Mouse (Mus musculus): ENCODE results near the gene Irx3. TPM values are rescaled to one million over a fixed set of nuclear protein-coding genes. Genes with fewer than 3 reads are reported as not detected.

Irx3 gene
- polyA plus RNA-seq, 1 experiment from 2014 or later: not detected

GRCm38 (mm10) chr8:91799016-91799581, 2.8 kb downstream of the Irx3 start:
- ATAC-seq (no peak), DNase-seq (no peak)
- Histone ChIP-seq H3K9ac (replicated peaks) (no peak overlapping the region), H3K4me3 (ENCODE audit: low read depth, low read length) (no peak overlapping the region), H3K4me2 (ENCODE audit: low read depth, low read length) (no peak overlapping the region), H3K36me3 (replicated peaks; ENCODE audit: insufficient read depth, low read length) (no peaks in the 10 kb centered on the region), H3K9me3 (ENCODE audit: low read length) (no peaks in the 10 kb centered on the region), H3K27me3 (ENCODE audit: insufficient read depth, low read length) (peaks cover 88% of the 10 kb centered on the region), H3K4me1 (ENCODE audit: insufficient read depth) (peaks cover 12% of the 10 kb centered on the region), H3K27ac (ENCODE audit: low read depth) (no peak overlapping the region)
- no peak for TF ChIP-seq CTCF (IDR thresholded peaks at IDR 0.05; ENCODE audit: low read depth)
- TF ChIP-seq EP300 (IDR thresholded peaks at IDR 0.05; ENCODE audit: low read depth): no peak
- 29% methylated on average over 16 of the region's 16 CpGs for WGBS (ENCODE audit: insufficient replicate concordance)

GRCm38 (mm10) chr8:91797626-91798271, 4.1 kb downstream of the Irx3 start:
- no peak overlapping the region for H3K27ac ChIP-seq (ENCODE audit: low read depth)
- DNase-seq (peak; percentile 57), ATAC-seq (no peak; the same call in 1 of the 2 replicates)
- peaks cover 74% of the 10 kb centered on the region for H3K27me3 ChIP-seq (ENCODE audit: insufficient read depth, low read length)
- no peaks in the 10 kb centered on the region for H3K9me3 ChIP-seq (ENCODE audit: low read length)
- H3K4me3 ChIP-seq (ENCODE audit: low read depth, low read length): peak overlapping the region; percentile 32
- peak overlapping the region; percentile 57 for H3K4me2 ChIP-seq (ENCODE audit: low read depth, low read length)
- TF ChIP-seq EP300 (IDR thresholded peaks at IDR 0.05; ENCODE audit: low read depth) (no peak), CTCF (IDR thresholded peaks at IDR 0.05; ENCODE audit: low read depth) (peak; percentile 50)
- no peaks in the 10 kb centered on the region for H3K36me3 ChIP-seq (replicated peaks; ENCODE audit: insufficient read depth, low read length)
- no peak overlapping the region for H3K9ac ChIP-seq (replicated peaks)
- H3K4me1 ChIP-seq (ENCODE audit: insufficient read depth): peaks cover 12% of the 10 kb centered on the region
- WGBS (ENCODE audit: insufficient replicate concordance): 2% methylated on average over 35 of the region's 35 CpGs

- 0 out of 2 replicates have a peak, but pooled peaks cover 3% of the 10 kb centered on the region for H3K4me1 ChIP-seq (ENCODE audit: insufficient read depth)
- H3K4me2 ChIP-seq (ENCODE audit: low read depth, low read length): no peak overlapping the region
- no peak overlapping the region for H3K27ac ChIP-seq (ENCODE audit: low read depth)
- no peak overlapping the region for H3K4me3 ChIP-seq (ENCODE audit: low read depth, low read length)
- H3K9me3 ChIP-seq (ENCODE audit: low read length): no peaks in the 10 kb centered on the region
- 54% methylated on average over 6 of the region's 6 CpGs for WGBS (ENCODE audit: insufficient replicate concordance)
- TF ChIP-seq EP300 (IDR thresholded peaks at IDR 0.05; ENCODE audit: low read depth): no peak
- TF ChIP-seq CTCF (IDR thresholded peaks at IDR 0.05; ENCODE audit: low read depth): no peak
- H3K36me3 ChIP-seq (replicated peaks; ENCODE audit: insufficient read depth, low read length): no peaks in the 10 kb centered on the region
- ATAC-seq: no peak
- no peak overlapping the region for H3K9ac ChIP-seq (replicated peaks)
- H3K27me3 ChIP-seq (ENCODE audit: insufficient read depth, low read length): peaks cover 35% of the 10 kb centered on the region
- DNase-seq: no peak
Observed at GRCm38 (mm10) chr8:91793846-91794245, 8.0 kb downstream of the Irx3 start.

- TF ChIP-seq CTCF (IDR thresholded peaks at IDR 0.05; ENCODE audit: low read depth): no peak
- TF ChIP-seq EP300 (IDR thresholded peaks at IDR 0.05; ENCODE audit: low read depth): no peak
- Histone ChIP-seq H3K27ac (ENCODE audit: low read depth) (no peak overlapping the region), H3K4me2 (ENCODE audit: low read depth, low read length) (no peak overlapping the region), H3K27me3 (ENCODE audit: insufficient read depth, low read length) (no peaks in the 10 kb centered on the region), H3K4me1 (ENCODE audit: insufficient read depth) (no peaks in the 10 kb centered on the region), H3K9me3 (ENCODE audit: low read length) (0 out of 2 replicates have a peak, but pooled peaks cover 2% of the 10 kb centered on the region), H3K36me3 (replicated peaks; ENCODE audit: insufficient read depth, low read length) (no peaks in the 10 kb centered on the region), H3K9ac (replicated peaks) (no peak overlapping the region), H3K4me3 (ENCODE audit: low read depth, low read length) (no peak overlapping the region)
- no peak for DNase-seq
- WGBS (ENCODE audit: insufficient replicate concordance): 75% methylated on average over 9 of the region's 9 CpGs
- ATAC-seq: no peak
Observed at GRCm38 (mm10) chr8:91787194-91787895, 14.5 kb downstream of the Irx3 start.

GRCm38 (mm10) chr8:91782940-91783339, 18.9 kb downstream of the Irx3 start:
- no peak overlapping the region for H3K4me3 ChIP-seq (ENCODE audit: low read depth, low read length)
- TF ChIP-seq CTCF (IDR thresholded peaks at IDR 0.05; ENCODE audit: low read depth) (no peak), EP300 (IDR thresholded peaks at IDR 0.05; ENCODE audit: low read depth) (no peak)
- WGBS (ENCODE audit: insufficient replicate concordance): 63% methylated on average over 5 of the region's 5 CpGs
- H3K9ac ChIP-seq (replicated peaks): no peak overlapping the region
- H3K4me1 ChIP-seq (ENCODE audit: insufficient read depth): no peaks in the 10 kb centered on the region
- H3K36me3 ChIP-seq (replicated peaks; ENCODE audit: insufficient read depth, low read length): no peaks in the 10 kb centered on the region
- H3K9me3 ChIP-seq (ENCODE audit: low read length): 0 out of 2 replicates have a peak, but pooled peaks cover under 1% of the 10 kb centered on the region
- no peak overlapping the region for H3K27ac ChIP-seq (ENCODE audit: low read depth)
- no peak for DNase-seq
- no peaks in the 10 kb centered on the region for H3K27me3 ChIP-seq (ENCODE audit: insufficient read depth, low read length)
- H3K4me2 ChIP-seq (ENCODE audit: low read depth, low read length): no peak overlapping the region
- ATAC-seq: no peak

GRCm38 (mm10) chr8:91782201-91782600, 19.7 kb downstream of the Irx3 start:
- no peak overlapping the region for H3K27ac ChIP-seq (ENCODE audit: low read depth)
- no peaks in the 10 kb centered on the region for H3K4me1 ChIP-seq (ENCODE audit: insufficient read depth)
- no peaks in the 10 kb centered on the region for H3K27me3 ChIP-seq (ENCODE audit: insufficient read depth, low read length)
- no peak overlapping the region for H3K4me2 ChIP-seq (ENCODE audit: low read depth, low read length)
- no peak overlapping the region for H3K4me3 ChIP-seq (ENCODE audit: low read depth, low read length)
- H3K36me3 ChIP-seq (replicated peaks; ENCODE audit: insufficient read depth, low read length): no peaks in the 10 kb centered on the region
- 62% methylated on average over 7 of the region's 7 CpGs for WGBS (ENCODE audit: insufficient replicate concordance)
- no peak for ATAC-seq
- DNase-seq: no peak
- no peak for TF ChIP-seq CTCF (IDR thresholded peaks at IDR 0.05; ENCODE audit: low read depth)
- TF ChIP-seq EP300 (IDR thresholded peaks at IDR 0.05; ENCODE audit: low read depth): no peak
- H3K9me3 ChIP-seq (ENCODE audit: low read length): no peaks in the 10 kb centered on the region
- no peak overlapping the region for H3K9ac ChIP-seq (replicated peaks)

Measured in liver, postnatal 0 days (tissue).